Mouse (Mus musculus) heart, postnatal 4 days (tissue): ENCODE data around the gene Cela1. TPM values are rescaled to one million over a fixed set of nuclear protein-coding genes. Genes with fewer than 3 reads are reported as not detected.

ENCODE experiments used
- DNase-seq: peaks from one replicate; pipeline ENCODE4 v3.0.0; 2021
- total RNA-seq, 2 experiments: library from RNA; stranded (reverse); gene quantifications; 2 replicates each; pipeline ENCODE4 v1.2.3; 2021

Gene Cela1
- total RNA-seq, 2 experiments from 2014 or later: not detected

GRCm38 (mm10) chr15:100669337-100669736, 18.4 kb downstream of the Cela1 start, which contains the start of gene Bin2:
Gene Bin2, minus strand, starts transcription at chr15:100669553.
- DNase-seq: peak; percentile 26

- no peak for DNase-seq
These were observed 19.7 kb downstream of the Cela1 start for GRCm38 (mm10) chr15:100667871-100668545.

GRCm38 (mm10) chr15:100667420-100667819, 20.3 kb downstream of the Cela1 start:
- DNase-seq: no peak

- no peak for DNase-seq
These were observed 20.9 kb downstream of the Cela1 start for GRCm38 (mm10) chr15:100666851-100667250.

- DNase-seq: peak; percentile 35
These were observed 21.5 kb downstream of the Cela1 start for GRCm38 (mm10) chr15:100666219-100666696.

GRCm38 (mm10) chr15:100665411-100666218, 22.1 kb downstream of the Cela1 start:
- DNase-seq: no peak

- DNase-seq: no peak
These were observed 22.9 kb downstream of the Cela1 start for GRCm38 (mm10) chr15:100664813-100665274.

GRCm38 (mm10) chr15:100660805-100661204, 26.9 kb downstream of the Cela1 start:
- no peak for DNase-seq

- no peak for DNase-seq
These were observed 27.4 kb downstream of the Cela1 start for GRCm38 (mm10) chr15:100660306-100660705.

GRCm38 (mm10) chr15:100655201-100655600, 32.5 kb downstream of the Cela1 start:
- no peak for DNase-seq

- DNase-seq: no peak
These were observed 33.5 kb downstream of the Cela1 start for GRCm38 (mm10) chr15:100654271-100654670.

GRCm38 (mm10) chr15:100651610-100652009, 36.1 kb downstream of the Cela1 start:
- no peak for DNase-seq

- no peak for DNase-seq
These were observed 37.6 kb downstream of the Cela1 start for GRCm38 (mm10) chr15:100650111-100650510.

- no peak for DNase-seq
These were observed 41.6 kb downstream of the Cela1 start for GRCm38 (mm10) chr15:100646161-100646560.

GRCm38 (mm10) chr15:100642451-100642850, 45.3 kb downstream of the Cela1 start:
- DNase-seq: no peak

GRCm38 (mm10) chr15:100641226-100641810, 46.4 kb downstream of the Cela1 start:
- DNase-seq: peak; percentile 21

GRCm38 (mm10) chr15:100639972-100640750, 47.6 kb downstream of the Cela1 start:
- no peak for DNase-seq

GRCm38 (mm10) chr15:100637661-100638060, 50.1 kb downstream of the Cela1 start:
- peak; percentile 59 for DNase-seq

- peak; percentile 71 for DNase-seq
These were observed 50.8 kb downstream of the Cela1 start, which contains the start of gene Smagp for GRCm38 (mm10) chr15:100636700-100637501. Gene Smagp, minus strand, starts transcription at chr15:100636940.

- no peak for DNase-seq
These were observed 51.7 kb downstream of the Cela1 start for GRCm38 (mm10) chr15:100635851-100636645.
